Mouse (Mus musculus): ENCODE data around the gene Rin2.
"Not testable (repeated sequence)": the region's sequence is repeated elsewhere in the genome, so short reads cannot be mapped to it uniquely, and the experiment has no call there.

The Rin2 gene

DNA sequence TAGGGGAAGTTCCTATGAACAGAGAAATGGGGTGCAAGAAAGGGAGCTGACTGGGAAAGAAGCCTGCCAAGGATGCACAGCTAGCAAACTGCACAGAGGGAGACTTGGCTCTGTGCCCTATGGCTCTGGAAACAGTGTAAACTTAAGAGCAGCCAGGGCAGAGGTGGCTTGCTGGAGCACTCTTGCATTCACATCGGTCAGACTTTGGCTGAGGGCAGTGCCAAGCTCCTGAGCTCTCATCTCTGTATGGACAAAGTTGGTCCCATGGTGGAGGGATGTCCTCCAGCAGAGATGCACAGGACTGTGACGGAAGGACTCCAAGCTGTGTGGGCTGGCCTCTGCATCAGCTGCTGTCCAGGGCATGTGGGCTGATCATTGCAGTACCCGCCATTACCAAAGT lies 8.5 kb downstream of the Rin2 start:
- DNase-seq (ENCODE audit: low read depth, low spot score), result no peak

DNA sequence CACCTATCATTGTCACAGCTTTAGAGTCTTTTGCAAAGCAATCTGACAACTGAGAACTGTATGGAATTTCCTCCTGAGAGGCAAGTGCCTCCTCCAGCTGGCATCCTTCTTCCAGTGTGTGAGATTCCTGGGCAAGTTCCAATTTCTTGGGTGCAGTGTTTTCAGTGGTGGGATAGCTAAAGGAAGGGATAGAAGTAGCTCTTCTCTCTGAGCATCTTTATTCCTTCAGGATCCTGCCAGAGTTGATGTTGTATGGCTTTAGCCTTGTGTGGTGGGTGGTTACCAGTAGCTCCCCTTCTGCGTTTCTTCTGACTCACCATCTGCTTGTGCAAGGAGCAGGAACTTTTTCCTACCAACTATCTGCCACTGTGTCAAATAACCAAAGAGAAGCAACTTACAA lies 9.1 kb downstream of the Rin2 start:
- DNase-seq (ENCODE audit: low read depth, low spot score), result no peak

GRCm38 (mm10) chr2:145684891-145685290 lies 9.9 kb downstream of the Rin2 start:
- no peak for DNase-seq (ENCODE audit: low read depth, low spot score)

DNA sequence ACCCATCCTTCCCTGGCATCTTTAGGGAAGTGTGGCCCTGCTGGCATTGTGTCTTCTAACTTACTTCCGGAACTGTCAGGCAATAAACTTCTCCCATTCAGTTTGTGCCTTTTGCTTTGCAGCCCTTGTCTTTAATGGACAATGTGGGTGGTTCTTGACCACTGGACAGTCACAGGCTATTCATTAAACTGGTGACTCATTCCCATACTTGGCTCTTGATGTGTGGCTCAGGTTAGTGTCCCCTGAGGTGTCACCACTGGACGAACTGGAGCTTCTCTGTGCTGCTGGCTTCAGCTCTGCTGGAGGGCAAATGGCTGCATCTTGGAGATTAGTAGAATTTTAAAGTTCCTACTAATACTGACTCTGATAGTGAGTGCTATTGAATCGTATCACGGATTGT lies 11.0 kb downstream of the Rin2 start:
- DNase-seq (ENCODE audit: low read depth, low spot score), result no peak

DNA sequence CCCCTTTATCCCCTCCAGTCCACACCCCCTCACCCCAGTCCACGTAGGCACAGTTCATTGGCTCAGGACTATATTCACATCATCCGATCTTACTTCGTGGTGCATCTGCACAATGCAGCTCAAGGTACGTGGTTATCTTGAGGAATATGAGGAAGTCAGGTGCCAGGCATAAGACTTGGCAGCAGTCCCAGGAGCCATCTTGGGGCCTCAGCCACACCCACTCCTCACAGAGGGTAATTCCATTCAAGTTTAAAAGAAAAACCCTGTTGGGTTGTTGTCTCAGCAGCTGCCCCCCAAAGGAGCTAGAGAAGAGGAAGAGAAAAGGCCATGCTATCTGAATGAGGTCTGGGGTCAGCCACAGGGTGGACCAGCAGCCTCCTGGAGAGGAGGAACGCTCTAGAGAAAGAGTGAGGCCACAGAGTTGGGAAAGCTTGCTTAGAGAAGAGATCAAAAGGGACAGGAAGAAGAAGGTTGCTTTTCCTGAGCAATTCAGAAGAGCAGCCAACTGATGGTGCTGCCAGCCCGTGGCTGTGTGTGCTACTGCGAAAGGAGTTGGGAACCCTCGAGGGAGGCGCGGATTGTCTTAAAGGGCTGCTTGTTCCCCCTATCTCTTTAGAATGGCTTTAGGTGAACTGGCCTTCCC lies 16.5 kb downstream of the Rin2 start:
- no peak for DNase-seq (ENCODE audit: low read depth, low spot score)

DNA sequence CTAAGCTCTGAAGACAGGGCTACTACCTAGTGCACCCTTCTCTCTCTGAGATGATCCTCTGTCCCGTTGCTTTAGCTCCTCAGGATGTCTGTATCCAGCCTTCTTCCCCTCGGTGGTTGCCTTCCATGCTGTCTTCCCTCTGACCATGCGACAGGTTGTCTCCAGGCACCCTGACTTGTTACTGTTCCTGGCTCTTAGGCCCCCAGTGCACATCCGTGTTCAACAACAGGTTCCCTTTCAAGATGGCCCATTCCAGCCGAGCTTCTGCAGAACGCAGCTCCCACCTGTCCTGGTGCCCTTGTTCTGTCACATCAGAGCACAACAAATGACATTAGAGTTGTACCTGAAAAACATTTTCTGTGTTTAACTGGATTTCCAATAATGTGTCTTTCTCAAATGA lies 22.1 kb downstream of the Rin2 start:
- DNase-seq (ENCODE audit: low read depth, low spot score), result no peak

- DNase-seq (ENCODE audit: low read depth, low spot score), result no peak
These were observed 24.5 kb downstream of the Rin2 start for GRCm38 (mm10) chr2:145699414-145700071.

- no peak for DNase-seq (ENCODE audit: low read depth, low spot score)
These were observed 25.4 kb downstream of the Rin2 start for GRCm38 (mm10) chr2:145700237-145700985.

DNA sequence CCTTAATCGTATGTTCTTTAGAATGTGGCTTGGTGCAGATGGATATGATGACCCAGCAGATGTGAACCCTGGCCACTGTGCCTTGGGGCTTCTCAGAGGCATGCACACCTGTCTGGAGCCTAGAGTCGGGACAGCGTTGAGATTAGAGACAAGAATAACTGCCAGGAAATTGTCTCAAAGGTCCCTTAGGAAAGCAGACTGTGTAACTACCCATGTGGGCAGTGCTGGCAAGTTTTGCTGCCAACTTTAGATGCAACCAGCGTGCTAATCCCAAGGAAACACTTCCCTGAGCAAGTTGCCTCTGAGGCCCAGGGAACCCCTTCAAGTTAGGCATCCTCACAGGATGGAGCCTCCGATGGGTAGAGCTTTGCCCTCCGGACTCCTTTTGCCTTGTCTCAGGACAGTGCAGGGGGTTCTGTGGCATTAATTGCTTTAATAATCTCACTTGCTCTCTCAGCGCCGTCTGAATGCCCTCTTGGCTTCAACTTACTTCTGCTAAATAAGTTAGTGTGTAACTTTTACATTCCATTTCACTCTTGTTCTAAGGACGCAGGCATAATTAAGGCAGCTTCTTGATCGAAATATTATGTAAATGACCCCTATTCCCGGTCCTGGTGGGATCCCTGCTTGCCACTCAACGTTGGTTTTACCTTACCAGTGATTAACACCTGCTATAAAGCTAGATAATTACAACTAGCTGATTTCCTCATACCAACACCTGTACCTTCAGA lies 26.8 kb downstream of the Rin2 start:
- DNase-seq (ENCODE audit: low read depth, low spot score), result no peak

- no peak for DNase-seq (ENCODE audit: low read depth, low spot score)
These were observed 29.7 kb downstream of the Rin2 start for GRCm38 (mm10) chr2:145704738-145705137.

DNA sequence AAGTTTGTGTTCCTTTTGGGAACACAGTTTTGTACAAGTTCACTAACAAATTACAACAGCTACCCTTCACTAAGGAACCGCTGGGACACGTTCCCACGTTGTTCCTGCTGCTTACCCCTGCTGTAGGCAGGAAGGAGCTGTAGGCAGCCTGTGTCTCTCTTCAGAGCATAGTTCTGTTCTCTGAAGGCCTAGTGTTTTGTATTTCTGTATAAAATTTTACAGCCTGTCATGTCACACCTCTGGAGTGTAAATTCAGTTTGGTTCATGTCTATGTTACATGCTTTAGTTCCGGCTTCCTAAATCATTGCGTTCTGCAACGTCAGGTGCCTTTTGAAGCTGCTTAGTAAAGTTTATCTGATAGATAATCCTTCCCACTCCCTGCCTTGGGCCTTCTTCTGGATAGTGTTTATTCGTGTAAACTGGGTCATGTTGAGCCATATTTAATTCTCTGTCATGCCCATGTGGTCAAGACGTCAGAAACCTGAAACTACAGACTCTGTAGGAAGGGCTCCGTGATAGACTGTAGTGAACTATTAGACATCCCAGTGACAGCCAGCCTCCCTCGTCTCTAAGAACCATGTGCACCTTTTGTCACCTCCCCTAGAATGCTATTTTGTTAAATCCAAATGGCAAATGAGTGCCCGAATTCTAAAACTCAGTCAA lies 34.8 kb downstream of the Rin2 start:
- DNase-seq (ENCODE audit: low read depth, low spot score), result no peak

DNA sequence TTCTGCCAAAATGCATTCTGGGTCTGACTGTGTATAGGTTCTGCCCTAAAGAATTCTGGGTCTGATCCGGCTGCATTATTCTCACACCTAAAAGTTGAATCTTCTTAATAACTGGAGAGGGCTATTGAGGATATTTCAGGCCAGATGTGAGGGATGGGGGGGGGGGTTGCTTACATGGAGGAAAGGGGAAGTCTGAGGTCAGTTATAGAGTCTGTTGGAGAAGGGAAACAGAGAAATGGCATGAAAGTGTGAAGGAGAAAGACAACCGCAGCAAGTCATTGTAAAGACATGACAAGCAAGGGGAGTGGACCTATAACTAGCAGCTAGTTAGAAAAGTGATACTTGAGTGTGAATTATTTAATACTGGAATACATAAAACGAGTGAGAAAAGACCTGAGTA lies 36.5 kb downstream of the Rin2 start:
- DNase-seq (ENCODE audit: low read depth, low spot score), result no peak

GRCm38 (mm10) chr2:145712026-145712425 lies 37.0 kb downstream of the Rin2 start:
- no peak for DNase-seq (ENCODE audit: low read depth, low spot score)

- no peak for DNase-seq (ENCODE audit: low read depth, low spot score)
These were observed 42.5 kb downstream of the Rin2 start for GRCm38 (mm10) chr2:145717539-145717938.

GRCm38 (mm10) chr2:145718624-145719183 lies 43.7 kb downstream of the Rin2 start:
- no peak for DNase-seq (ENCODE audit: low read depth, low spot score)

GRCm38 (mm10) chr2:145720157-145720556 lies 45.1 kb downstream of the Rin2 start:
- DNase-seq (ENCODE audit: low read depth, low spot score), result no peak

GRCm38 (mm10) chr2:145720743-145721142 lies 45.7 kb downstream of the Rin2 start:
- no peak for DNase-seq (ENCODE audit: low read depth, low spot score)

- not testable (repeated sequence) for DNase-seq (ENCODE audit: low read depth, low spot score)
These were observed 47.3 kb downstream of the Rin2 start for GRCm38 (mm10) chr2:145722304-145722703.

DNA sequence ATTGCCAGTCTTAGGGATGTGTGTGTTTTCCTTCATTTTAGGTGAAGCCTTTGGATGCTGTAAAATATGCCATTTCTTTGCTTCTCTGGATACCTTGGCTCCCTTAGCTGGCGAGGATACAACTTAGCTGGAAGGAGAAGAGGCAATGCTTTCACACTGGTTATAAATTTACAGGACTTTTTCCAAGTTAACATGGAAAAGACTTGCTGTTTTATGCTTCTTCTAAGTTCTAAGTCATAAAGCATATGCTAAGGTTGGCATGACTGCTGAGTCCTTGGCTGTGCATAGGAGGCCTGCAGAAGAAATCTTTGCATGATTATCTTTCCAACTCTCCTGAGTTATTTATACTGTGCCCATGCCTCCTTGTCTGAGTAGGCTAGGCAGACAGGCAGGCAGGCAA lies 49.3 kb downstream of the Rin2 start:
- DNase-seq (ENCODE audit: low read depth, low spot score), result no peak

DNA sequence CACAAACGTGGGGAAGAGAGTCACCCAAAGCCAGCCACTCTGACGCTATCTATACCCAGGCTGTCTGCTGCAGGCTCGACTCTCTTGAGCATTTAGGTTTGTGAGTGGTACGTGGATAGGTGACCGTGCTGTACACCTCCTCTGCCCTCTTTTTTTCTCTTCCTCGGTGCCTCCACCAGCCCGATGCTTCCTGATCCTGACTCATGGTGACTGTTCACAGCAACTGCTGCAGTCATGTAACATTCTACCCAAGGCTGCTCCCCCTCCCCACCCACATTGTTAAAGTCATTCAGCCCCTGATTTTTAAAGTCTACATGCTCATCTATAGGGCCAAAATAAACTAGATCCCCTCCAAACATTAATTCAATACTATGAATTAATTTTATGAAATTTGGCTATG lies 54.4 kb downstream of the Rin2 start:
- no peak for DNase-seq (ENCODE audit: low read depth, low spot score)

DNA sequence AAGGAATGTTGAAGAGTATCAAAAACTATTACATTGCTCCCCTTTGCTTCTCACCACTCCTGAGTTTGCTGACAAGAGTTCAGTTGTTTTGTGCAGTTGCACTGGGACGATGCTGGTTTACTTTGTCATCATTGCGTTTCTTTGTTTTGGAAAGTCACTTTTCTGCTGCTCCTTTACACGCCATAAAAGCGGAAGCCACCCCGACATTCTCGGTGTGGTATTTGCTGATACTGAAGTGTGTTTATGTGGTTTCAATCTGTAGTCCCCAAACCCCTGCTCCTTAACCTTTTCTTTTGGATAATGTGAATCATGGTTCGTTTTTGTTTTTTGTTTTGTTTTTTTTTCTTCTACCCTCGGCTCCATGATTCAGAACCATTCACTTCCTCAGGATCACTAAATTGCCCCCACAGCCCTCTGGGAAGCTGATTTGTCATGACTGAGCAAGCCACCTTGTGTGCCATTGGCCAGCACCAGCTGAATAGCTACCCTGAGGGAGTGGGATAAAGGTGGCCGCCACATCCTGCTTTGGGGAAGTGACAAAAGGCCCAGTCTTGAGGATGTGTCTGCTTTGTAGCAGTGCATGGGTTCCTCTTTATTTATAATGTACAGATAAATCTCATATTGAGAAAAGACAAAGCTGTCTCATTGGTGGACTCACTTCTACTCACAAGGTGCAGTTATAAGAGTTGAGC lies 55.3 kb downstream of the Rin2 start:
- DNase-seq (ENCODE audit: low read depth, low spot score), result no peak
